Mouse (Mus musculus) cortical plate, adult 2 months (tissue): ENCODE results near the gene Il21r.

ENCODE experiments used
- CTCF ChIP-seq: fragments of 200-500 bp; IDR thresholded peaks from 2 replicates; pipeline ENCODE4 v1.5.1; 2011; ENCODE audit warnings: mild to moderate bottlenecking, control low read depth, low read length; ENCODE audit not compliant: insufficient read depth; ENCODE audit errors: extremely low read depth
- POLR2A ChIP-seq: fragments of 200-500 bp; IDR thresholded peaks from 2 replicates; pipeline ENCODE4 v1.6.1; 2011; ENCODE audit warnings: mild to moderate bottlenecking, low read length, control low read depth; ENCODE audit not compliant: insufficient read depth; ENCODE audit errors: extremely low read depth

DNA sequence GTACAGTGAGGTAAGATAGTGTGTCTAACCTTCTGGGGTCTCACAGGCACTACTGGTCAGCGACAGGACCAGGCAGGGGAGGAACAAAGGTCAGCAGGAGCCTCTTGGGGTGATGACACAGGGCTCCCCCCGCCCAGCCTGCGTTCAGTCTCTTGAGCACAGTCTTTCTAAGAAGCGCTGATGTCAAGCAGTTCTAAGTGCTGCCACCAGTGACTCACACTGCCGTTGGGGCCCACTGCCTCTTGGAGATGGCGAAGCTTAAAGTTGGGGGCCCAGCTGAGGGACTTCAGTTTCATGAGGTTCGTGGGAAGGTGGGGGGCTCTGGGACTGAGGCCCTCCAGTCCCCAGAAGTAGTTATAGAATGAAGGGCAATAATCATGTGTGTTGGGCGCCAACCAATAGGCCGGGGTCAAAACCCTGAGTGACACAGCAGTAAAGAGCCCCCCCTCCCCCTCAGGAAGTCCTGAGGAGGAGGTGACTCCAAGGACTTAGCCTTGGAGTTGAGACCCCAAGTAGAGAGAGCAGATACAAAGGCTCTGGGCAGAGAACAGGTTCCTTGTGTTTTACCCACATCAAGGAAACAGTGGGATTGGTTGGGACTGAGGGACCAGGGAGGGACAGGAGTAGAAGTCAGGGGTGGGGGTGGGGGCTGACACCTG, 48.6 kb upstream of the Il21r start:
- TF ChIP-seq CTCF (no peak), POLR2A (no peak)
